Mouse (Mus musculus) small intestine, adult 2 months (tissue): ENCODE measurements around the gene Ppip5k1.

Experiments used
- CTCF ChIP-seq: fragments of 200-500 bp; IDR thresholded peaks from 2 replicates; pipeline ENCODE4 v1.5.1; 2012; ENCODE audit warnings: low read depth, mild to moderate bottlenecking, control low read depth, inconsistent platforms, low read length, moderate library complexity, mixed read lengths; ENCODE audit not compliant: insufficient replicate concordance, insufficient read length; ENCODE audit errors: extremely low read depth
- POLR2A ChIP-seq: fragments of 200-500 bp; IDR thresholded peaks from 2 replicates; pipeline ENCODE4 v1.6.1; 2012; ENCODE audit warnings: low read depth, mild to moderate bottlenecking, control low read depth, inconsistent platforms, low read length, moderate library complexity

DNA sequence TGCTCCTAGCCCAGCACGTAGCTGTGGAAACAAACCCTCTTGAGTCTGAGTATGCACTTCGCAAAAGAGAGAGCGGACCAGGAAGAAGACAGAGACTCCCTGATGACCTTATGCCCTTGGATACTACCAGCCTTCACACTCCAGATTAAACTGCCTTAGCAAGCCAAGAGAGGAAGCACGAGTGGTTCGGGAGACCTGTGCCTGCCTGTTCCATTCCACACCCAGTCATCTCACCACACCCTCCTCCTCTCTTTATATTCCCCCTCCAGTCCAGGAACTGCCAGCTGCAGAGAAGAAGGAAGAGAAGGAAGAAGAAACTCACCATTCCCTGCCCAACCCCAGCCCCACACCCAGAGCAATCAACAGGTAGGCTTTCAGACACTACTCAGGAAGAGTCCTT is 2.3 kb upstream of the Ppip5k1 start, which contains the start of gene Ckmt1:
- TF ChIP-seq CTCF (no peak), POLR2A (peak; percentile 83)
